Mouse (Mus musculus) testis, adult 2 months (tissue): ENCODE measurements around the gene Tmem41a.

ENCODE experiments used
- CTCF ChIP-seq: fragments of 200-500 bp; IDR thresholded peaks from 2 replicates; pipeline ENCODE4 v1.5.1; 2012; ENCODE audit warnings: low read depth, mild to moderate bottlenecking, inconsistent platforms, low read length, moderate library complexity; ENCODE audit not compliant: control insufficient read depth, insufficient read depth, insufficient replicate concordance
- POLR2A ChIP-seq: fragments of 200-500 bp; IDR thresholded peaks from 2 replicates; pipeline ENCODE4 v1.6.1; 2012; ENCODE audit warnings: low read depth, mild to moderate bottlenecking, inconsistent platforms, low read length, moderate library complexity; ENCODE audit not compliant: control insufficient read depth

- no peak for TF ChIP-seq POLR2A
- TF ChIP-seq CTCF: no peak
Measured at GRCm38 (mm10) chr16:21996402-21996801, 49.0 kb upstream of the Tmem41a start.
